Mouse (Mus musculus) bone marrow macrophage, adult 2 months (primary cell): ENCODE results near the gene Caln1.

ENCODE experiments used
- CTCF ChIP-seq: IDR thresholded peaks from 2 replicates; pipeline ENCODE4 v1.5.1; 2012; ENCODE audit warnings: low read depth, mild to moderate bottlenecking, low read length, moderate library complexity
- POLR2A ChIP-seq: IDR thresholded peaks from 2 replicates; pipeline ENCODE4 v1.6.1; 2012; ENCODE audit warnings: mild to moderate bottlenecking, low read depth, low read length, borderline replicate concordance

- TF ChIP-seq CTCF (no peak), POLR2A (no peak)
Measured at GRCm38 (mm10) chr5:130345871-130346270, 23.4 kb upstream of the Caln1 start.
